Mouse (Mus musculus) limb, embryonic 13.5 days (tissue): Measurements from ENCODE around the gene H6pd. TPM values are rescaled to one million over a fixed set of nuclear protein-coding genes. Genes with fewer than 3 reads are reported as not detected.

ENCODE experiments used
- ATAC-seq: fragments of 200-750 bp; cut with Nextera tagmentation; 2 replicates; pipeline ENCODE4 v1.8.0; 2017; ENCODE audit warnings: low read depth, moderate number of reproducible peaks, moderate TSS enrichment; ENCODE audit not compliant: low FRiP score
- H3K27ac ChIP-seq: fragments of 300-500 bp; sonication (generic); 2 replicates; pipeline ENCODE4 v1.5.1; 2015; ENCODE audit warnings: inconsistent platforms, mild to moderate bottlenecking, moderate library complexity
- H3K27me3 ChIP-seq: fragments of 300-500 bp; sonication (generic); 2 replicates; pipeline ENCODE4 v1.6.1; 2015; ENCODE audit warnings: mild to moderate bottlenecking, inconsistent platforms
- H3K36me3 ChIP-seq: fragments of 300-500 bp; sonication (generic); 2 replicates; pipeline ENCODE4 v1.6.1; 2015; ENCODE audit warnings: inconsistent platforms, mild to moderate bottlenecking, moderate library complexity
- H3K4me1 ChIP-seq: fragments of 300-500 bp; sonication (generic); 2 replicates; pipeline ENCODE4 v1.6.1; 2015; ENCODE audit warnings: inconsistent platforms
- H3K4me2 ChIP-seq: fragments of 300-500 bp; sonication (generic); replicated peaks from 2 replicates; pipeline ENCODE4 v1.6.1; 2015; ENCODE audit warnings: inconsistent platforms, mild to moderate bottlenecking, moderate library complexity
- H3K4me3 ChIP-seq: fragments of 300-500 bp; sonication (generic); 2 replicates; pipeline ENCODE4 v1.5.1; 2015; ENCODE audit warnings: moderate library complexity, mild to moderate bottlenecking, inconsistent platforms
- H3K9ac ChIP-seq: fragments of 300-500 bp; sonication (generic); 2 replicates; pipeline ENCODE4 v1.6.1; 2015; ENCODE audit warnings: mild to moderate bottlenecking, inconsistent platforms
- H3K9me3 ChIP-seq: fragments of 300-500 bp; sonication (generic); 2 replicates; pipeline ENCODE4 v1.6.1; 2016; ENCODE audit warnings: inconsistent platforms
- WGBS: fragments of 180-500 bp; shearing (Covaris S2); methylation state at CpG from one replicate; pipeline ENCODE4 v1.1.7; 2015; 5-methylcytosine and 5-hydroxymethylcytosine counted together
- polyA plus RNA-seq: library from polyadenylated mRNA; unstranded; fragments of >200 nt; fragmentation: Nextera tagmentation; extraction: Ambion mirVana; gene quantifications from 2 replicates; pipeline ENCODE4 v1.2.1, GENCODE M21; 2015

Gene H6pd
- polyA plus RNA-seq, 1 experiment from 2014 or later = 11.1 TPM

DNA sequence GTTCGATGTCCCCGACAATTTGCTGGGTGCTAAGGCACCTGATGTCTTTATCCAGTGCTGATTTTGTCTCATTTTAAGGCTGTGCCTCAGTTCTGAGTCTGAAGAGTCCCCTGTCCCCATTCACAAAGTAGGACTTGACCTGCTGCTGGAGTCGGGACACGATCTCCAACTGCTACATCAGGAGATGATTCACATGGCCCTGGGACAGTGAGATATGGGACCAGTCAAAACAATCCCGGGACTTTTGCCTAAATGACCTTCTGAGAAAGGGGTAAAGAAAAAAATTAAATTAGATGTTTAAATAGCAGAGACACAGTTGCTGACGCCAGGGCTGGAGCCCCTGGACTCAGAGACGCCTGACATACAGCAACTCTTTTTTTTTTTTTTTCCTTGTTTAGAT is 75.8 kb downstream of the H6pd start:
- H3K4me2 ChIP-seq = no peak overlapping the region
- 90% methylated on average over 7 of the region's 7 CpGs for WGBS

DNA sequence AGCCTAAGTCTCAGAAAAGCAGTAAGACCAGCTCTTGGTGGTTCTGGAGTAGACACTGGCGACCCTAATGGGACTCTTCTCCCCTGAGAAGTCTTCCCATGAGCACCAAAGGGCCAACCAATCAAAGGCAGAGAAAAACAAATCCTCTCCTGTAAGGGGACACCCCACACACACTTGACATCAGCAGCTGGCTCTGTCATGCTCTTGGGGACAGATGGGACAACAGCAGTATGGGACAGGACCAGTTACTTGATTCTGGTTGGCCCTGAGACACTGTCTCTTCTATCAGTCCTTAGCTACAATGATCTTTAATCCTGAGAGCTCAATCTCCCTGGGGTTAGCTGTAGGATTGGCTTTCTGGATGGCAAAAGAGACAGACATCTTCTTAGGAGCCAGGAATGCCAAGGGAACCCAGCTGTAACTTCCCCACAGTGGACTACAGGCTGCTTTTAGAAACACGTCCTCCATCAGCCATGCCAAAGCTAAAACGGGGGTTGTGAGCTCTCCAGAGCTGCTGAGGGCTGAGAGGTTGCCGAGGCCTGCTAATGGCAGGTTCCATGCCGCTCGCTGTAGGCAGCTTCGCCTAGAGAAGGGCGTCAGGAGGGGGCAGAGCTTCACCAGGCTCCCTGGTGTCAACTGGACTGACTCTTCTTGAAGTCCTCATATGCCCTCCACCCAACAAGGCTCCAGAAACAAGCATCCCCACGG is 76.6 kb downstream of the H6pd start:
- no peak overlapping the region for H3K27ac ChIP-seq
- 0 out of 2 replicates have a peak, but pooled peaks cover 2% of the 10 kb centered on the region for H3K36me3 ChIP-seq
- H3K4me3 ChIP-seq = no peak overlapping the region
- peaks cover 19% of the 10 kb centered on the region; the same call in 1 of the 2 replicates for H3K4me1 ChIP-seq
- ATAC-seq = no peak
- no peaks in the 10 kb centered on the region for H3K27me3 ChIP-seq
- H3K9ac ChIP-seq = no peak overlapping the region
- no peaks in the 10 kb centered on the region for H3K9me3 ChIP-seq
- H3K4me2 ChIP-seq = no peak overlapping the region
- WGBS = 83% methylated on average over 9 of the region's 9 CpGs

More for the DNA sequence above, 75.8 kb downstream of the H6pd start:
- Histone ChIP-seq H3K27me3 (no peaks in the 10 kb centered on the region), H3K36me3 (no peaks in the 10 kb centered on the region), H3K9me3 (no peaks in the 10 kb centered on the region), H3K4me3 (no peak overlapping the region), H3K9ac (no peak overlapping the region), H3K27ac (no peak overlapping the region), H3K4me1 (peaks cover 25% of the 10 kb centered on the region)
- ATAC-seq = no peak

DNA sequence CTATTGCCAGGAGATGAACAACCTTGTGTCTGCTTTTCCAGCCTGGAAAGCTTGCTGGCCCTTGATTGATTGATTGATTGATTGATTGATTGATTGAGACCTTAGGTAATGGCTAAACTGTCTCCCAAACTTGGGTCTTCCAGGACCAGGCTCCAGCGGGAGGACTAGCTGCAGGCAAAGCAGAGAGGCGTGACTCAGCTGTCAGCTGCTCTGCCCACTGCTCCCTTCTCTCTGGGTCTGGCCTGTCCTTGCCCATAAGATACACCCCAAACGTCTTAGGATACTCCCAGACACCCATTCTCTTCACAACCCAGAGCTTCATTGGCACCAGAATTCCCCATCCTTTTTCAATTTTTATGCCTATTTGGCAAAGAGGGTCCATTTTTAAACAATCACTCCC is 78.1 kb downstream of the H6pd start:
- 65% methylated on average over 3 of the region's 3 CpGs for WGBS
- no peak overlapping the region for H3K27ac ChIP-seq
- H3K9ac ChIP-seq = no peak overlapping the region
- ATAC-seq = no peak
- no peaks in the 10 kb centered on the region for H3K27me3 ChIP-seq
- H3K36me3 ChIP-seq = peaks cover 12% of the 10 kb centered on the region
- peaks cover 10% of the 10 kb centered on the region; the same call in 1 of the 2 replicates for H3K4me1 ChIP-seq
- H3K4me3 ChIP-seq = no peak overlapping the region
- no peak overlapping the region for H3K4me2 ChIP-seq
- H3K9me3 ChIP-seq = peaks cover 3% of the 10 kb centered on the region; the same call in 1 of the 2 replicates

Other genes starting within 250 kb of the H6pd start
- 14.4 and 15.5 TPM in 2 replicates for gene Slc25a33, start 234.7 kb downstream of the H6pd start, polyA plus RNA-seq
- gene Spsb1, start 54.0 kb downstream of the H6pd start, polyA plus RNA-seq = 18.1 and 22.3 TPM in 2 replicates
- 1.2 TPM in 2 replicates for gene Gpr157, start 78.3 kb upstream of the H6pd start, polyA plus RNA-seq
- 2.2 TPM in 2 replicates for gene Slc2a5, start 110.3 kb upstream of the H6pd start, polyA plus RNA-seq
- not detected in 2 replicates for gene Slc2a7, start 139.9 kb upstream of the H6pd start, polyA plus RNA-seq
- 0.50 and 0.55 TPM in 2 replicates for gene Car6, start 192.3 kb upstream of the H6pd start, polyA plus RNA-seq
- 1,739 and 1,773 TPM in 2 replicates for gene Eno1, start 227.7 kb upstream of the H6pd start, polyA plus RNA-seq